Mouse (Mus musculus): ENCODE results near the gene Ghitm. TPM values are rescaled to one million over a fixed set of nuclear protein-coding genes. Genes with fewer than 3 reads are reported as not detected.
A peak's percentile ranks its signal among the peaks of the same experiment; 100 is the strongest.

Gene Ghitm
- polyA plus RNA-seq, 1 experiment from 2014 or later, result 265 TPM

- DNase-seq (no peak), ATAC-seq (ENCODE audit: low read depth) (no peak)
- WGBS (ENCODE audit: insufficient replicate concordance), result 47% methylated on average over 5 of the region's 5 CpGs
- no peaks in the 10 kb centered on the region for H3K36me3 ChIP-seq
- no peaks in the 10 kb centered on the region for H3K9me3 ChIP-seq (replicated peaks)
- no peak overlapping the region for H3K27ac ChIP-seq
- H3K27me3 ChIP-seq, result peaks cover 35% of the 10 kb centered on the region
- H3K4me1 ChIP-seq (replicated peaks), result no peaks in the 10 kb centered on the region
- H3K4me2 ChIP-seq, result no peak overlapping the region
- H3K9ac ChIP-seq, result no peak overlapping the region
- no peak overlapping the region for H3K4me3 ChIP-seq (replicated peaks)
These were observed 33.5 kb downstream of the Ghitm start for GRCm38 (mm10) chr14:37101531-37101930.

GRCm38 (mm10) chr14:37097956-37098530, 37.0 kb downstream of the Ghitm start, which contains the start of gene Cdhr1:
Gene Cdhr1, minus strand, starts transcription at chr14:37098347.
- Histone ChIP-seq H3K4me3 (replicated peaks) (no peak within 1 kb of the TSS), H3K4me1 (replicated peaks) (no peaks in the 10 kb centered on the region), H3K4me2 (0 out of 2 replicates have a peak within 1 kb of the TSS, but pooled peaks have one; percentile 23), H3K36me3 (no peaks in the 10 kb centered on the region), H3K27me3 (peaks cover 36% of the 10 kb centered on the region), H3K9me3 (replicated peaks) (no peaks in the 10 kb centered on the region), H3K9ac (no peak within 1 kb of the TSS), H3K27ac (no peak within 1 kb of the TSS)
- ATAC-seq (ENCODE audit: low read depth), result no peak
- no peak for DNase-seq
- WGBS (ENCODE audit: insufficient replicate concordance), result 4% methylated on average over 30 of the region's 30 CpGs

- H3K27me3 ChIP-seq, result peaks cover 32% of the 10 kb centered on the region
- H3K9me3 ChIP-seq (replicated peaks), result no peaks in the 10 kb centered on the region
- no peak overlapping the region for H3K9ac ChIP-seq
- DNase-seq (no peak), ATAC-seq (ENCODE audit: low read depth) (no peak)
- H3K27ac ChIP-seq, result no peak overlapping the region
- WGBS (ENCODE audit: insufficient replicate concordance), result 60% methylated on average over 4 of the region's 4 CpGs
- no peaks in the 10 kb centered on the region for H3K4me1 ChIP-seq (replicated peaks)
- H3K36me3 ChIP-seq, result no peaks in the 10 kb centered on the region
- H3K4me2 ChIP-seq, result no peak overlapping the region
- no peak overlapping the region for H3K4me3 ChIP-seq (replicated peaks)
These were observed 39.5 kb downstream of the Ghitm start for GRCm38 (mm10) chr14:37095556-37095955.

- 73% methylated on average over 6 of the region's 6 CpGs for WGBS (ENCODE audit: insufficient replicate concordance)
- no peak overlapping the region for H3K4me3 ChIP-seq (replicated peaks)
- no peak for DNase-seq
- no peak overlapping the region for H3K9ac ChIP-seq
- no peaks in the 10 kb centered on the region for H3K36me3 ChIP-seq
- no peaks in the 10 kb centered on the region for H3K9me3 ChIP-seq (replicated peaks)
- no peaks in the 10 kb centered on the region for H3K4me1 ChIP-seq (replicated peaks)
- no peak overlapping the region for H3K27ac ChIP-seq
- peaks cover 30% of the 10 kb centered on the region for H3K27me3 ChIP-seq
- ATAC-seq (ENCODE audit: low read depth), result no peak
- no peak overlapping the region for H3K4me2 ChIP-seq
These were observed 40.6 kb downstream of the Ghitm start for GRCm38 (mm10) chr14:37094436-37094835.

GRCm38 (mm10) chr14:37083755-37084154, 51.3 kb downstream of the Ghitm start:
- no peaks in the 10 kb centered on the region; the same call in 1 of the 2 replicates for H3K9me3 ChIP-seq (replicated peaks)
- H3K27me3 ChIP-seq, result no peaks in the 10 kb centered on the region
- DNase-seq (no peak), ATAC-seq (ENCODE audit: low read depth) (no peak)
- no peak overlapping the region for H3K4me2 ChIP-seq
- H3K9ac ChIP-seq, result no peak overlapping the region
- no peaks in the 10 kb centered on the region for H3K36me3 ChIP-seq
- H3K4me1 ChIP-seq (replicated peaks), result no peaks in the 10 kb centered on the region
- no peak overlapping the region for H3K27ac ChIP-seq
- no peak overlapping the region for H3K4me3 ChIP-seq (replicated peaks)
- 16% methylated on average over 4 of the region's 4 CpGs for WGBS (ENCODE audit: insufficient replicate concordance)

GRCm38 (mm10) chr14:37080724-37081123, 54.3 kb downstream of the Ghitm start:
- WGBS (ENCODE audit: insufficient replicate concordance), result 69% methylated on average over 1 of the region's 1 CpGs
- ATAC-seq (ENCODE audit: low read depth) (no peak), DNase-seq (no peak)
- no peaks in the 10 kb centered on the region for H3K36me3 ChIP-seq
- no peak overlapping the region for H3K9ac ChIP-seq
- H3K27ac ChIP-seq, result no peak overlapping the region
- no peak overlapping the region for H3K4me3 ChIP-seq (replicated peaks)
- no peaks in the 10 kb centered on the region for H3K4me1 ChIP-seq (replicated peaks)
- H3K4me2 ChIP-seq, result no peak overlapping the region
- no peaks in the 10 kb centered on the region for H3K27me3 ChIP-seq
- no peaks in the 10 kb centered on the region; the same call in 1 of the 2 replicates for H3K9me3 ChIP-seq (replicated peaks)

Other genes with a start within 250 kb of the Ghitm start
- 5.7 and 6.4 TPM in 2 replicates for gene Ccser2, start 166.5 kb downstream of the Ghitm start, polyA plus RNA-seq (2015; fragmentation: Nextera tagmentation; extraction: Ambion mirVana)
- not detected in 2 replicates for gene Rgr, start 86.3 kb downstream of the Ghitm start, polyA plus RNA-seq (2015; fragmentation: Nextera tagmentation; extraction: Ambion mirVana)
- gene Lrit1, start 80.4 kb downstream of the Ghitm start, polyA plus RNA-seq (2015; fragmentation: Nextera tagmentation; extraction: Ambion mirVana), result not detected in 2 replicates
- not detected in 2 replicates for gene Lrit2, start 67.3 kb downstream of the Ghitm start, polyA plus RNA-seq (2015; fragmentation: Nextera tagmentation; extraction: Ambion mirVana)
- gene Cdhr1, start 36.9 kb downstream of the Ghitm start, polyA plus RNA-seq (2015; fragmentation: Nextera tagmentation; extraction: Ambion mirVana), result 0.03 TPM in 1 of 2 replicates, not detected in the other
- 0.18 and 0.30 TPM in 2 replicates for gene 2610528A11Rik, start 21.2 kb downstream of the Ghitm start, polyA plus RNA-seq (2015; fragmentation: Nextera tagmentation; extraction: Ambion mirVana)

Data from liver, embryonic 13.5 days (tissue).